Mouse (Mus musculus): ENCODE results near the gene Hs3st1.

- TF ChIP-seq CTCF (IDR thresholded peaks at IDR 0.05; ENCODE audit: extremely low read depth, insufficient read length, insufficient replicate concordance, low read depth, low read length) (no peak), POLR2A (IDR thresholded peaks at IDR 0.05; ENCODE audit: low read depth, low read length) (no peak)
Observed at GRCm38 (mm10) chr5:39736843-39737242, 18.4 kb downstream of the Hs3st1 start.
